Mouse (Mus musculus) yolk sac, embryonic 10.5 days (tissue): ENCODE data around the gene Gm379.

ENCODE experiments used
- DNase-seq: peaks from one replicate; pipeline ENCODE4 v3.0.0-alpha.2; 2017; ENCODE audit warnings: low spot score

Gm379 gene

DNA sequence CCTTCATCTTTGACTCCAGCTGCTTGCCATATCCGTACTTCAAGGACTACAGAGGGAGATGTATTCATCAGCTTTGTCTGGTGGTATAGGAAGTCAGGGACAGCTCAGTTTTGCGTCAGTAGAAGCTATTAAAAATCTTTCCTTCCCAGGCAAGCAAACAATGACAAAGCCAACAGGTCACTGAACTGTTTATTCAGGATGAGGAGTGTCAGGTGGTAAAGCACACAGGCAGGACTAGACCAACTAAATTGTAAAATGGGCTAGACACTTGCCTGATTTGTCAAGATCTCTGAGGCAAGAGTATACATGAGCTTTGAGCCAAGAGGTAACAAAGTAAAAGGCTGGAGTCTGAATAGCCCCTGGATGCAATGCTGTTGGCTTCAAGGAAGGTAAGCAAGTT lies at the start of gene Gm379:
Gene Gm379 (minus strand): TSS at position 7 of the 400 bp plus-strand sequence.
- DNase-seq = no peak

DNA sequence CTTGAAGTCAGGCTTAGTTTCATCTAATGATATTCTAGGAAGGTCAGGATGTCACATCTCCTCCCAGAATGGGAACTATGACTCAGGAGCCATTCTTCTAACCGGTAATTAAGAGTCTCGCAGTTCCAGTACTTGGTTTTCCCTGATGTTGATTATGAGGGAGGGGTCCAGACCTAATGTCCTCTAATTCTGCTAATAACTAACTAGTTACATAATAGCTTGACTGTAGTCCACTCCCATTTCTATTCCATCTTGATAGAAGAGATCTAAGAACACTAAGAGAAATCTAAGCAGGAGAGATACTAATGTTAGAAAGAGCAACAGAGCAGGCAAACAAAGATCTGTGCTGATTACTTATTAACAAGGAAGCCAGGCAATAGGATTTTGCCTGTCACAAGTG lies 39.6 kb upstream of the Gm379 start:
- no peak for DNase-seq

DNA sequence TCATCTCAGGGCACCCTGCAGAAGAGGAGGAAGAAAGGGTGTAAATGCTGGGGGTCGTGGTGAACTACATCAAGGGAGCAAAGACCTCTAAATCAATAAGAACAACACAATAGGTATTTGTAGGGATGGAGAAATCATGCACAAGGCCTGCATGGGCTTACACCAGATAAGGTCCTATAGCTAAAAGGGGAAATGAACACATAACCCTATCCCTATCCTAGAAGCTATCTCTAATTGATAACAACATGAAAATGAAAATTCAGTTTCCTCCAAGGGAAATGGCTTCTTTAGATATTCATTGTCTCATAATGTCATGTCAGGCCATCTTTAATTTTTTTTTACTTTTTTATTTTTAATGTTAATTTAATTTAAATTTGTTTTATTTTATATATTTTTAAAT lies 4.2 kb upstream of the Gm379 start:
- DNase-seq = no peak

GRCm38 (mm10) chrX:108621991-108622390 lies 42.7 kb downstream of the Gm379 start:
- no peak for DNase-seq

GRCm38 (mm10) chrX:108620886-108621285 lies 43.8 kb downstream of the Gm379 start:
- DNase-seq = no peak
